Mouse (Mus musculus): ENCODE measurements around the gene Kit. TPM values are rescaled to one million over a fixed set of nuclear protein-coding genes. Genes with fewer than 3 reads are reported as not detected.

Kit gene
- polyA plus RNA-seq, 1 experiment from 2014 or later = 49.0 TPM

- no peak overlapping the region for H3K27ac ChIP-seq (ENCODE audit: low read length)
- H3K4me2 ChIP-seq (ENCODE audit: low read length) = no peak overlapping the region
- ATAC-seq = no peak
- no peak overlapping the region for H3K4me3 ChIP-seq (ENCODE audit: low read depth, low read length)
- no peak overlapping the region for H3K9ac ChIP-seq (ENCODE audit: low read depth, low read length)
- no peaks in the 10 kb centered on the region for H3K27me3 ChIP-seq (ENCODE audit: control insufficient read depth, insufficient read depth, low read depth, low read length)
- no peaks in the 10 kb centered on the region for H3K4me1 ChIP-seq (ENCODE audit: control insufficient read depth, insufficient read depth, low read length)
- no peaks in the 10 kb centered on the region for H3K36me3 ChIP-seq (ENCODE audit: control insufficient read depth, insufficient read depth, low read length)
- no peaks in the 10 kb centered on the region; the same call in 1 of the 2 replicates for H3K9me3 ChIP-seq (replicated peaks; ENCODE audit: control insufficient read depth, low read length, poor library complexity, severe bottlenecking)
- 62% methylated on average over 12 of the region's 12 CpGs for WGBS
Observed at GRCm38 (mm10) chr5:75701662-75702061, 126.9 kb downstream of the Kit start.

- 93% methylated on average over 8 of the region's 8 CpGs for WGBS
- Histone ChIP-seq H3K9ac (ENCODE audit: low read depth, low read length) (no peak overlapping the region), H3K9me3 (replicated peaks; ENCODE audit: control insufficient read depth, low read length, poor library complexity, severe bottlenecking) (no peaks in the 10 kb centered on the region; the same call in 1 of the 2 replicates), H3K4me1 (ENCODE audit: control insufficient read depth, insufficient read depth, low read length) (no peaks in the 10 kb centered on the region), H3K4me3 (ENCODE audit: low read depth, low read length) (no peak overlapping the region), H3K4me2 (ENCODE audit: low read length) (no peak overlapping the region), H3K36me3 (ENCODE audit: control insufficient read depth, insufficient read depth, low read length) (no peaks in the 10 kb centered on the region), H3K27ac (ENCODE audit: low read length) (no peak overlapping the region), H3K27me3 (ENCODE audit: control insufficient read depth, insufficient read depth, low read depth, low read length) (no peaks in the 10 kb centered on the region)
- no peak for ATAC-seq
Observed at GRCm38 (mm10) chr5:75702080-75702479, 127.4 kb downstream of the Kit start.

- no peak overlapping the region for H3K4me3 ChIP-seq (ENCODE audit: low read depth, low read length)
- ATAC-seq = no peak
- H3K4me1 ChIP-seq (ENCODE audit: control insufficient read depth, insufficient read depth, low read length) = no peaks in the 10 kb centered on the region
- H3K27ac ChIP-seq (ENCODE audit: low read length) = no peak overlapping the region
- H3K9me3 ChIP-seq (replicated peaks; ENCODE audit: control insufficient read depth, low read length, poor library complexity, severe bottlenecking) = no peaks in the 10 kb centered on the region; the same call in 1 of the 2 replicates
- no peak overlapping the region for H3K4me2 ChIP-seq (ENCODE audit: low read length)
- no peaks in the 10 kb centered on the region for H3K27me3 ChIP-seq (ENCODE audit: control insufficient read depth, insufficient read depth, low read depth, low read length)
- no peaks in the 10 kb centered on the region for H3K36me3 ChIP-seq (ENCODE audit: control insufficient read depth, insufficient read depth, low read length)
- H3K9ac ChIP-seq (ENCODE audit: low read depth, low read length) = no peak overlapping the region
- 87% methylated on average over 7 of the region's 7 CpGs for WGBS
Observed at GRCm38 (mm10) chr5:75704584-75705175, 130.0 kb downstream of the Kit start.

GRCm38 (mm10) chr5:75705421-75705820 is 130.7 kb downstream of the Kit start:
- 100% methylated on average over 1 of the region's 1 CpGs for WGBS
- Histone ChIP-seq H3K27ac (ENCODE audit: low read length) (no peak overlapping the region), H3K36me3 (ENCODE audit: control insufficient read depth, insufficient read depth, low read length) (no peaks in the 10 kb centered on the region), H3K9me3 (replicated peaks; ENCODE audit: control insufficient read depth, low read length, poor library complexity, severe bottlenecking) (no peaks in the 10 kb centered on the region; the same call in 1 of the 2 replicates), H3K9ac (ENCODE audit: low read depth, low read length) (no peak overlapping the region), H3K4me2 (ENCODE audit: low read length) (no peak overlapping the region), H3K4me1 (ENCODE audit: control insufficient read depth, insufficient read depth, low read length) (no peaks in the 10 kb centered on the region), H3K4me3 (ENCODE audit: low read depth, low read length) (no peak overlapping the region), H3K27me3 (ENCODE audit: control insufficient read depth, insufficient read depth, low read depth, low read length) (no peaks in the 10 kb centered on the region)
- ATAC-seq = no peak
